Mouse (Mus musculus) midbrain, embryonic 10.5 days (tissue): ENCODE measurements around the gene Abcb6. TPM values are rescaled to one million over a fixed set of nuclear protein-coding genes. Genes with fewer than 3 reads are reported as not detected.

Source experiments
- DNase-seq: peaks from one replicate; pipeline ENCODE4 v3.0.0-alpha.2; 2017; ENCODE audit warnings: low spot score
- H3K27ac ChIP-seq: fragments of 300-500 bp; sonication (generic); replicated peaks from 2 replicates; pipeline ENCODE4 v1.5.1; 2016; ENCODE audit warnings: mild to moderate bottlenecking
- H3K27me3 ChIP-seq: fragments of 300-500 bp; sonication (generic); 2 replicates; pipeline ENCODE4 v1.6.1; 2016; ENCODE audit warnings: low read depth, mild to moderate bottlenecking; ENCODE audit not compliant: poor library complexity, severe bottlenecking
- H3K36me3 ChIP-seq: fragments of 300-500 bp; sonication (generic); 2 replicates; pipeline ENCODE4 v1.6.1; 2016; ENCODE audit warnings: mild to moderate bottlenecking, moderate library complexity
- H3K4me1 ChIP-seq: fragments of 300-500 bp; sonication (generic); 2 replicates; pipeline ENCODE4 v1.6.1; 2016
- H3K4me3 ChIP-seq: fragments of 300-500 bp; sonication (generic); 2 replicates; pipeline ENCODE4 v1.5.1; 2016; ENCODE audit warnings: mild to moderate bottlenecking, moderate library complexity
- H3K9me3 ChIP-seq: fragments of 300-500 bp; sonication (generic); replicated peaks from 2 replicates; pipeline ENCODE4 v1.6.1; 2016; ENCODE audit warnings: mild to moderate bottlenecking
- WGBS: fragments of 180-500 bp; shearing (Covaris S2); methylation state at CpG from one replicate; pipeline ENCODE4 v1.1.7; 2016; 5-methylcytosine and 5-hydroxymethylcytosine counted together
- polyA plus RNA-seq: library from polyadenylated mRNA; unstranded; fragments of >200 nt; fragmentation: Nextera tagmentation; extraction: Ambion mirVana; gene quantifications from 2 replicates; pipeline ENCODE4 v1.2.1, GENCODE M21; 2016

Abcb6 gene
- polyA plus RNA-seq, 1 experiment from 2014 or later, result 50.6 TPM

GRCm38 (mm10) chr1:75216797-75217585 lies 36.8 kb upstream of the Abcb6 start:
- H3K4me1 ChIP-seq, result peaks cover 34% of the 10 kb centered on the region
- H3K36me3 ChIP-seq, result peaks cover 41% of the 10 kb centered on the region
- no peak overlapping the region for H3K4me3 ChIP-seq
- DNase-seq, result no peak
- 82% methylated on average over 13 of the region's 13 CpGs for WGBS
- peaks cover 68% of the 10 kb centered on the region for H3K27me3 ChIP-seq
- H3K9me3 ChIP-seq, result no peaks in the 10 kb centered on the region
- no peak overlapping the region for H3K27ac ChIP-seq

DNA sequence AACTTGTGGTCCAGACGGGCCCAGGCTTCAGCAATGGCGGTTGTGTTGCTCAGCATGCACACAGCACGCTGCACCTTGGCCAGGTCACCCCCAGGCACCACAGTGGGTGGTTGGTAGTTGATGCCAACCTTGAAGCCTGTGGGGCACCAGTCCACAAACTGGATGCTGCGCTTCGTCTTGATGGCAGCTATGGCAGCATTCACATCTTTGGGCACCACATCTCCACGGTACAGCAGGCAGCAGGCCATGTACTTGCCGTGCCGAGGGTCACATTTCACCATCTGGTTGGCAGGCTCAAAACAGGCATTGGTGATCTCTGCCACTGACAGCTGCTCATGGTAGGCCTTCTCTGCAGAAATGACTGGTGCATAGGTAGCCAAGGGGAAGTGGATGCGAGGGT lies 35.6 kb upstream of the Abcb6 start:
- peaks cover 43% of the 10 kb centered on the region for H3K4me1 ChIP-seq

DNA sequence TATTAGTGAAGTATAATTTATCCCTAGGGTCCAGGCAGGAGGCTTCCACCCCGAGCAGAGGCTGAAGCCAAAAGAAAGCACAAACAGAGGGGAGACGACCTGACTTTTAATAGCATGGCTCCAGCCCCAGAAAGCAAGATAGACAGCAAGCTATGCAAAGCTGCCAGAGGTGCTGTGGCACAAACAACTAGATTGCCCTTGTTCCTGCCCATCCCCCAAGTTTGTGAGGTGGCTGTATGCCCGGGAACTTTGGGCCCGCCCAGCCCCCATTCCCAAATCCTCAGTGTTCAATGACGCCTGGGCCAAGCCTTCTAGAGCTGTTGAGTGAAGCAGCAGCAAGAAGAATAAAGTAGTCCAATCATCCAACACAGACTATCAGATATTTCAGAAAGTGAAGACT lies 34.7 kb upstream of the Abcb6 start:
- H3K27me3 ChIP-seq, result peaks cover 47% of the 10 kb centered on the region
- H3K27ac ChIP-seq, result no peak overlapping the region
- H3K4me3 ChIP-seq, result no peak overlapping the region
- peaks cover 44% of the 10 kb centered on the region for H3K36me3 ChIP-seq
- H3K4me1 ChIP-seq, result peaks cover 48% of the 10 kb centered on the region
- DNase-seq, result no peak
- H3K9me3 ChIP-seq, result no peaks in the 10 kb centered on the region
- WGBS, result 83% methylated on average over 5 of the region's 5 CpGs

More for the DNA sequence above, 35.6 kb upstream of the Abcb6 start:
- peaks cover 44% of the 10 kb centered on the region for H3K36me3 ChIP-seq
- no peak overlapping the region for H3K27ac ChIP-seq
- WGBS, result 95% methylated on average over 9 of the region's 9 CpGs
- no peaks in the 10 kb centered on the region for H3K9me3 ChIP-seq
- H3K27me3 ChIP-seq, result peaks cover 56% of the 10 kb centered on the region
- no peak for DNase-seq
- no peak overlapping the region for H3K4me3 ChIP-seq

- H3K9me3 ChIP-seq, result no peaks in the 10 kb centered on the region
- no peak overlapping the region for H3K27ac ChIP-seq
- DNase-seq, result no peak
- peaks cover 48% of the 10 kb centered on the region for H3K4me1 ChIP-seq
- H3K4me3 ChIP-seq, result no peak overlapping the region
- H3K36me3 ChIP-seq, result peaks cover 44% of the 10 kb centered on the region
- peaks cover 42% of the 10 kb centered on the region for H3K27me3 ChIP-seq
- WGBS, result 89% methylated on average over 2 of the region's 2 CpGs
Observed at GRCm38 (mm10) chr1:75214442-75214841, 34.2 kb upstream of the Abcb6 start.

DNA sequence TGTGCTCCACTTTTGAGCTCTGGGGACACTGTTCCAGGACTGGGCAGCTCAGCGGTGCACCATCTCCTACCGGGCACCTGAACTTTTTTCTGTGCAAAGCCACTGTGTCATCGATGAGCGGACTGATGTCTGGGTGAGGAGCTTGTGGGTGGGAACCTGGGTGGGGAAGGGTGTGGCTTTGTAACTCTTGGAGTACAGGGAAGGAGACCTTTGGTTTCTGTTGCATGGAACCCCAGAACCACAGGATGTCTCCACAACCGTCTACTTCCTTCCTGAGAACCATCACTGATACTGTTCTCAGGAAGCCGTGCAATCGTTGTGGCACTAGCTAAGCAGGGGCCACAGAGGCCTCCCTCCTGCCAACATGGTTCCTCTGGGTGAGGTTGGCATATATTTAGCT lies 32.9 kb upstream of the Abcb6 start:
- DNase-seq, result no peak
- Histone ChIP-seq H3K27ac (no peak overlapping the region), H3K27me3 (peaks cover 35% of the 10 kb centered on the region), H3K9me3 (no peaks in the 10 kb centered on the region), H3K36me3 (peaks cover 44% of the 10 kb centered on the region), H3K4me1 (peaks cover 47% of the 10 kb centered on the region), H3K4me3 (no peak overlapping the region)
- WGBS, result 90% methylated on average over 7 of the region's 7 CpGs

GRCm38 (mm10) chr1:75212542-75212941 lies 32.4 kb upstream of the Abcb6 start:
- Histone ChIP-seq H3K27ac (no peak overlapping the region), H3K4me3 (no peak overlapping the region), H3K27me3 (peaks cover 29% of the 10 kb centered on the region), H3K36me3 (peaks cover 44% of the 10 kb centered on the region), H3K4me1 (peaks cover 44% of the 10 kb centered on the region), H3K9me3 (no peaks in the 10 kb centered on the region)
- 81% methylated on average over 4 of the region's 4 CpGs for WGBS
- DNase-seq, result no peak

DNA sequence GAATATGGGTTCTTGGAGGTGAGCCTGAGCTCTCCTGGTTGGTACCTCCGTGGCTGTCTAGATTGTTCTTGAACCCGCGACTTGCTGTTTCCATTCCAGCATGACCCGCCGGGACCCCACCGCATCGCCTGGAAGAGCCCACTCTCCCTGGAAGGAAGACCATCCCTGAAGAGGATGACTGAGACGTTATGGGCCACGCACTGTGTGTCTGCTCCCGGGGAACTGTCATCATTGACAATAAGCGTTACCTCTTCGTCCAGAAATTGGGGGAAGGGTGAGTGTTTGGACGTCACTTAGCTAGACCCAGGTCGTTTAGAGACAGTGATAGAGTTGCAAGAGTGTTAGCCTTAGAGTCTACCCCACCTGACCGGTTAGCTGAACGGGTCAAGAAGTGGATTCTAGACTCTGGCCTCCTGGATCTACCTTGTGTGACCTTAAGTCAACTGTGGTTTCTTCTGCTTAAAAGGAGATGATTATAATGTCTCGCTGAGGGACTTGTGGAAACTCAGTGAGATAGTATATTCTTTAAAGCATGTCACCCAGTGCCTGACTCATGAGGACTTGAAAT lies 31.0 kb upstream of the Abcb6 start:
- no peak for DNase-seq
- Histone ChIP-seq H3K4me1 (peaks cover 44% of the 10 kb centered on the region), H3K27me3 (peaks cover 16% of the 10 kb centered on the region), H3K27ac (peak overlapping the region; percentile 92), H3K4me3 (peak overlapping the region; percentile 98), H3K9me3 (no peaks in the 10 kb centered on the region), H3K36me3 (peaks cover 44% of the 10 kb centered on the region)
- WGBS, result 13% methylated on average over 17 of the region's 17 CpGs

GRCm38 (mm10) chr1:75210136-75211087 lies 30.2 kb upstream of the Abcb6 start, which contains the start of the genes Glb1l and Stk16:
Glb1l (minus strand) TSS chr1:75210813.
Stk16 (plus strand) TSS chr1:75210838.
- Histone ChIP-seq H3K27me3 (peaks cover 8% of the 10 kb centered on the region), H3K4me3 (peak within 1 kb of the TSS; percentile 98), H3K36me3 (peaks cover 38% of the 10 kb centered on the region), H3K9me3 (no peaks in the 10 kb centered on the region), H3K4me1 (peaks cover 44% of the 10 kb centered on the region), H3K27ac (peak within 1 kb of the TSS; percentile 92)
- WGBS, result 6% methylated on average over 42 of the region's 42 CpGs
- peak; percentile 97 for DNase-seq

DNA sequence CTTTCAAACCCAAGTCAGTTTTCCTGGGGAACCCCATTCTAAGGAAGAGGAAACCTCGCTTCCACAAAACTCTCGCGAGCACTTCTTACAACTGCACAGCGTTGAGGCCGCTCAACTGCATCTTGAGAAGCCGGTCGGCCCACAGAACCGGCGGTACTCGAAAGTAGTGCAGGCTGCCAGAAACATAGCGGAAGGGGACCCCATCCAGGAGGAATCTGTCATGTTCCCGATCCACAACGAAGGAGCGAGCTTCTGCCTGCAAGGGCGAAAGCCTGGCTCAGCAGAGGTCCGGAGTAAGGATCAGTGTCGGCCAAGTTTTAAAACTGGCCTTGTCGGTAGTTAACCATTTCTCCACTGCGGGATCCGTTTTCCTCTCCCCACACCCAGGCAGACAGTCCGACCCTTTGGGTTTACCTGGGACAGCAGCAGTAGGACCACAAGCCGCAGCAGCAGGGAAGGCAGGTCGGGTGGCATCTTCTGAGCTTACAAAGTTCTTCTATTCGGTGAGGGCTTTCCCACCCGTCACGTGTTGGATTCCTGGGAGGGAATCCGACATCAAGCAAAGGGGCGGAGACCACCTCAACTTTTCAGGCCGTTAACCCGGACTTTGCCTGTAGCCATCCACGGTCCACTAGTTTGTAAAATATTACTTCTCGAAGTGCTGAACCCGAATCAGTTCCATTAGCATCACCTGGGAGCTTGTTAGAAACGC lies 28.9 kb upstream of the Abcb6 start:
- peaks cover 44% of the 10 kb centered on the region for H3K4me1 ChIP-seq
- WGBS, result 16% methylated on average over 34 of the region's 34 CpGs
- no peaks in the 10 kb centered on the region for H3K9me3 ChIP-seq
- H3K27ac ChIP-seq, result peak overlapping the region; percentile 58; the same call in 1 of the 2 replicates
- H3K4me3 ChIP-seq, result peak overlapping the region; percentile 98
- H3K27me3 ChIP-seq, result peaks cover 6% of the 10 kb centered on the region; the same call in 1 of the 2 replicates
- peak; percentile 28 for DNase-seq
- H3K36me3 ChIP-seq, result peaks cover 25% of the 10 kb centered on the region

DNA sequence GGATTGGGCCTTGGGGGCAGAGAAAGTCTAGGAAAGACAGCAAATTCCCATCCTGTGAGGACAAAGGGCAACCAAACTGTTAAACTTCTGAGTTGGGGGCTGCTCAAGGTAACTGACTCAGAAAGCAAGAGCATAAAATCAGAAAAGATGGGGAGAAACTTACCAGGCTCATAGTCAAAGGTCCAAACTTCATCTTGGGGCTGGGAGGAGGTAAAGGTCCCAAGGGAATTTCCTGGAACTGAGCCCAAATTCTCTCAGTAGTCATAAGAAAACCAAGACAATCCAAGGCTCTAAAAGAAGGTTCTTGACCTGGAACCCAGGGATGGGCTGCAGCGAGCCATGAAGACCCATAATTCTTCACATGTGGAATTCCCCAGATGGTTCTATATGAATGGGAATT lies 21.0 kb upstream of the Abcb6 start:
- Histone ChIP-seq H3K36me3 (peaks cover 41% of the 10 kb centered on the region), H3K4me1 (no peaks in the 10 kb centered on the region), H3K27me3 (no peaks in the 10 kb centered on the region), H3K9me3 (no peaks in the 10 kb centered on the region), H3K27ac (no peak overlapping the region), H3K4me3 (no peak overlapping the region)
- WGBS, result 76% methylated on average over 1 of the region's 1 CpGs
- DNase-seq, result no peak

- WGBS, result under 1% methylated on average over 19 of the region's 19 CpGs
- peaks cover 36% of the 10 kb centered on the region for H3K36me3 ChIP-seq
- H3K9me3 ChIP-seq, result no peaks in the 10 kb centered on the region
- no peaks in the 10 kb centered on the region for H3K27me3 ChIP-seq
- no peak for DNase-seq
- peaks cover 28% of the 10 kb centered on the region for H3K4me1 ChIP-seq
- peak overlapping the region; percentile 86 for H3K4me3 ChIP-seq
- H3K27ac ChIP-seq, result peak overlapping the region; percentile 89
Observed at GRCm38 (mm10) chr1:75192452-75192851, 12.3 kb upstream of the Abcb6 start.
